Mouse (Mus musculus): ENCODE data around the gene Clcnkb.

- TF ChIP-seq CTCF (IDR thresholded peaks at IDR 0.05; ENCODE audit: low read depth, low read length) = no peak
- no peak for TF ChIP-seq POLR2A (IDR thresholded peaks at IDR 0.05; ENCODE audit: extremely low read depth, insufficient read depth, low read length)
Measured at GRCm38 (mm10) chr4:141421423-141421822, 5.6 kb upstream of the Clcnkb start.
